9 mouse cellular contexts compared by ENCODE assay signal in the genomic region with DNA sequence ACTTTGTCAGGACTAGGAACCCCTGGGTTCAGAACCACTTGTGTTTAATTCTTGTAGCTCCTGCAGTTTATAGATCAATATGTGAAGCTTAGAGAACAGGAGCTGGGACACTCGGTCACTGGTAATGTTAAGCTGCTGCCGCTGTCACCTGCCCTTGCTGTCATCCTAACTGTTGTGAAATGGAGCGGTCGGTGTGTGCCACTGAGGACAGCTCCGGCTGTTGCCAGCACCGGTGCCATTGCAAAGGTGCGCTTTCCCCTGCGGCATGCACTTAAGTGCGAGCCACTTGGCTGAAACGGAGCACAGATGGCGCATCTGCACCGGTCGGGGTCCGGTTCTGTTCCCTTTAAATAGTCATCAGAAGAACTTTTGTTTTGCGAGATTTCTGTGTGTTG.
"Had no signal": no experiment of that assay in that cellular context is flagged by ENCODE, and none has a peak within 500 bp of the region (broad histone marks: within the 10 kb centered on the region; RNA-seq: fewer than 3 reads in every experiment).

No protein-coding gene starts in this region.

- H3K27me3 ChIP-seq: limb, embryonic 15.5 days; midbrain, embryonic 12.5 days; stomach, embryonic 15.5 days had no signal

- H3K9ac ChIP-seq: limb, embryonic 15.5 days; midbrain, embryonic 12.5 days; stomach, embryonic 15.5 days had no signal

- H3K9me3 ChIP-seq: limb, embryonic 15.5 days; midbrain, embryonic 12.5 days; stomach, embryonic 15.5 days had no signal

- H3K36me3 ChIP-seq: limb, embryonic 15.5 days; midbrain, embryonic 12.5 days; stomach, embryonic 15.5 days had no signal

- H3K4me2 ChIP-seq: limb, embryonic 15.5 days; midbrain, embryonic 12.5 days; stomach, embryonic 15.5 days had no signal

- DNase-seq: kidney, postnatal 10 days; layer of hippocampus, postnatal 36 days; lung, adult 18-20 months; right cerebral cortex, postnatal 14 days; thymus, adult 2 months; thymus, postnatal 25 days had no signal

- H3K4me3 ChIP-seq: limb, embryonic 15.5 days; midbrain, embryonic 12.5 days; stomach, embryonic 15.5 days had no signal

- H3K27ac ChIP-seq: limb, embryonic 15.5 days; stomach, embryonic 15.5 days had no signal
